Mouse (Mus musculus) urinary bladder, adult 2 months (tissue): ENCODE measurements around the gene Cypt15. TPM values are rescaled to one million over a fixed set of nuclear protein-coding genes. Genes with fewer than 3 reads are reported as not detected.
"Not testable (repeated sequence)": the region's sequence is repeated elsewhere in the genome, so short reads cannot be mapped to it uniquely, and the experiment has no call there.

Experiments used
- DNase-seq: peaks from one replicate; pipeline ENCODE4 v3.0.0; 2022; ENCODE audit warnings: low spot score
- polyA plus RNA-seq: library from polyadenylated mRNA; depleted of rRNA; stranded (reverse); fragments of >200 nt; gene quantifications from 2 replicates; pipeline ENCODE4 v1.2.3, GENCODE M21; 2012; rRNA removed

The Cypt15 gene
- not detected in 2 replicates for polyA plus RNA-seq

DNA sequence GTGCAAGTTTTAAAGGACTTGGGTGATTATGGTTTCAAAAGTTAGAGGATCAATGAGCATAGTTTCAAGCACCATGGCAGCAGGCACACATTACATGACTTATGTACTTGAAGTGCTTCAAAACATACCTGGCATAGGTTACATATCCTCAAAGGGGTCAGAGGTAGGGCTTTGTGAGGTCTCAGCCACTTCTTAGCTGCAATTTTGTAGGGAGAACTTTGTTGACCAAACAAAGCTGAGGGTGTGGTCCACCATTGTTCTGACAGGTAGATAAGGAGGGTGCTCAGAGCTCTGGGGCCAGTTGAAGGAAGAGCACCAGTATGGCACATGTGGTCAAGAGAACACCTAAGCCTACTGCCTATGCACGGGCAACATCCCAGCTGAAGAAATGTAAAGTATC, at the start of gene Cypt15:
Gene Cypt15, plus strand, starts transcription at position 301 of the 400 bp plus-strand sequence.
- not testable (repeated sequence) for DNase-seq

DNA sequence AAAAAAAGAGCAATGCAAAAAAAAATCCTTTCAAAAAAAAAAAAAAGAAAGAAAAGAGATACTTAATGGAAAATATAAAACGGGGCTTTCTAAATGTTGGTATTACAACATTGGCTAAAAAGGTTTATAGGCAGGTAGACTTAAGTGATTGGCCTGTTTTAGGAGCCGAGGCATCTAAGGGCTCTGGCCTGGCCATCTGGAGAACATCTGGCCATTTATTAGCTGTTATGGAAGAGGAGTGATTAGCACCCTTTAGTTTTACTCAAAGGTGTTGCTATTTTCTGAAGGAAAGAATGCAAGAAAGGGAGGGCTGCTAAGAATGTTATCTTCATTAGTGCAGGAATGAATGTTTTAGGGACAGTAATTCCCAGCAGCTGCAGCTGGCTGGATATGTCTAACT, 24.9 kb downstream of the Cypt15 start:
- no peak for DNase-seq

DNA sequence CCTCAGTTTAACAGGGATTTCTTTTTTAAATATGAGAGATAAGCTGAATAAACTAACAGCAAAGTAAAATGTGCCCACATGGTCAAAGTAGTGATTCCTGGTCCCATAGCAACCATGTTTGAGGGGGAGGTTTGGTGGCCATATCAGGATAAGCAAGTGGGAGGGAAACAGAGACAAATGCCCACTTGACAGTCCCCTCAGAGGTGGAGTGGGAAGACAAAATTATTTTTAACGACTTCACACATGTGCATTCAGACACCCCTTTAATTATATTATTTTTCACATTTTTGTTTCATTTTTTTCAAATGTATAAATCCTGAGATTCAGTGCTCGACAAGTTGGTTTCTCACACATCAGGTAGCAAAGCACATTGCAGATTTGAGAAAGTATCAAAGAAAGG, 32.8 kb downstream of the Cypt15 start:
- DNase-seq = no peak

DNA sequence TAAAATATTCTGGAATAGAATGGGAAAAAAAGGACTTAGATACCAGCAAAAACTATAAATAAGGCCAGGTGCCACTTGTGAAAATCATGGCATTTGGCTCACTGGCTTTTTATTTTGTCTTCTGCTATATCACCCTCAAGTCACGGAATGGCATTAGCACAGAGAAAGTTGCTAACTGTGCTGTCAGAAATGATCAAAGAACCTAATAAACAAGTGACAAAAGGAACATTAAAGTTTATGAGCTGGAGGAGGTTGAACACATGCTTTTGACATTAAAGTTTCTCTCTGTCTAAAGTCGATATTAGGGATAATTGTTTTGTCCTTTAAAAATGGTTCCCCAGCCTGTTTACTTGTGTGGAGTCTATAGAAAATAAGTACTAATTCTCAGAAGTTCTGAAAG, 37.7 kb downstream of the Cypt15 start:
- DNase-seq = no peak
